Mouse (Mus musculus) thymus, adult 2 months (tissue): ENCODE measurements around the gene Fzd2.

Source experiments
- CTCF ChIP-seq: fragments of 200-500 bp; IDR thresholded peaks from 2 replicates; pipeline ENCODE4 v1.5.1; 2012; ENCODE audit warnings: mild to moderate bottlenecking, control low read depth, low read length, moderate library complexity, borderline replicate concordance; ENCODE audit not compliant: control insufficient read depth, poor library complexity, insufficient read depth; ENCODE audit errors: extremely low read depth
- POLR2A ChIP-seq: fragments of 200-500 bp; IDR thresholded peaks from 2 replicates; pipeline ENCODE4 v1.6.1; 2012; ENCODE audit warnings: mild to moderate bottlenecking, low read length, control low read depth, moderate library complexity; ENCODE audit not compliant: control insufficient read depth, poor library complexity, insufficient read depth; ENCODE audit errors: extremely low read depth

GRCm38 (mm10) chr11:102602816-102603495 is 1.2 kb upstream of the Fzd2 start:
- no peak for TF ChIP-seq CTCF
- TF ChIP-seq POLR2A = no peak
